Comparison of ENCODE assay signal across 10 mouse cellular contexts in the genomic region with DNA sequence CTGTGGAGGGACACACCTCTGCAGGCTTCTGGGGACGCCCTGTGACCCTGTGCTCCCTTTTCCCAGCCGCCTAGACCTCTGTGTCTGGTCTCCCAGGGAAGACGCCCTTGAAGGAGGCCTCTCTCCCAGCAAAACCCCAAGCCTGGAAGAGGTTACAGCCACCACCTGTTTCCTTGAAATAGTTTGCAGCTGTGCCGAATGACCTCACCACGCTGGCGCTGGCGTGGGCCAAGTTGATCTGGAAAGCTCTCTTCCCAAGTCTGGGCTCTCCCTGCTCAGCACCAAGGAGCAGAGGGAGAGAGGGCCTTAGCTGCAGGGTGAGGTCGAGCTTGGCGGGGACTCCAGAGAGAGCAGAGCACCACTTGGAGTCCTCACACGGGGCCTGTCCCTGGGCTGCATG. TPM values are rescaled to one million over a fixed set of nuclear protein-coding genes. Genes with fewer than 3 reads are reported as not detected.
A peak's percentile ranks its signal among the peaks of the same experiment; 100 is the strongest.
DNase-seq lines count a peak whose midpoint lies in the region; ATAC-seq lines count a peak whose summit lies in the region.
"Had no signal": no experiment of that assay in that cellular context is flagged by ENCODE, and none has a peak within 500 bp of the region (broad histone marks: within the 10 kb centered on the region; RNA-seq: fewer than 3 reads in every experiment).

No protein-coding gene starts in this region.

- no peaks in the 10 kb centered on the region for H3K36me3 ChIP-seq in kidney, embryonic 16.5 days (ENCODE audit: insufficient read depth, low read length)
- H3K36me3 ChIP-seq in embryonic facial prominence, embryonic 14.5 days (ENCODE audit: control insufficient read depth, insufficient read depth, low read length): no peaks in the 10 kb centered on the region
- H3K36me3 ChIP-seq in intestine, embryonic 15.5 days: no peaks in the 10 kb centered on the region
- H3K36me3 ChIP-seq in stomach, embryonic 15.5 days: no peaks in the 10 kb centered on the region

- no peak overlapping the region for H3K9ac ChIP-seq in kidney, embryonic 16.5 days (replicated peaks; ENCODE audit: low read length)
- H3K9ac ChIP-seq in embryonic facial prominence, embryonic 14.5 days (ENCODE audit: low read depth, low read length): no peak overlapping the region
- no peak overlapping the region for H3K9ac ChIP-seq in intestine, embryonic 15.5 days
- H3K9ac ChIP-seq in stomach, embryonic 15.5 days: no peak overlapping the region

- H3K27me3 ChIP-seq in kidney, embryonic 16.5 days (ENCODE audit: insufficient read depth, low read length): 0 out of 2 replicates have a peak, but pooled peaks cover 2% of the 10 kb centered on the region
- H3K27me3 ChIP-seq in embryonic facial prominence, embryonic 14.5 days (replicated peaks; ENCODE audit: control insufficient read depth, insufficient read depth, low read length): no peaks in the 10 kb centered on the region
- no peaks in the 10 kb centered on the region for H3K27me3 ChIP-seq in intestine, embryonic 15.5 days (replicated peaks)
- no peaks in the 10 kb centered on the region for H3K27me3 ChIP-seq in stomach, embryonic 15.5 days (replicated peaks)
- H3K27me3 ChIP-seq: Patski had no signal

- DNase-seq in kidney, adult 11 months: no peak
- DNase-seq in embryonic facial prominence, embryonic 14.5 days (ENCODE audit: low spot score): peak; percentile 88
- no peak for DNase-seq in cerebellum, postnatal 14 days
- DNase-seq: layer of hippocampus, postnatal 36 days had no signal

- H3K4me1 ChIP-seq in kidney, embryonic 16.5 days (ENCODE audit: insufficient read depth, low read length): no peaks in the 10 kb centered on the region
- peaks cover 8% of the 10 kb centered on the region for H3K4me1 ChIP-seq in embryonic facial prominence, embryonic 14.5 days (ENCODE audit: control insufficient read depth, insufficient read depth, low read length)
- peaks cover 7% of the 10 kb centered on the region; the same call in 1 of the 2 replicates for H3K4me1 ChIP-seq in intestine, embryonic 15.5 days (replicated peaks)
- 0 out of 2 replicates have a peak, but pooled peaks cover 6% of the 10 kb centered on the region for H3K4me1 ChIP-seq in stomach, embryonic 15.5 days

- WGBS in kidney, embryonic 16.5 days: 51% methylated on average over 10 of the region's 10 CpGs
- 14% methylated on average over 9 of the region's 10 CpGs for WGBS in embryonic facial prominence, embryonic 14.5 days
- WGBS in intestine, embryonic 15.5 days: 31% methylated on average over 10 of the region's 10 CpGs
- 34% methylated on average over 10 of the region's 10 CpGs for WGBS in stomach, embryonic 15.5 days

- H3K27ac ChIP-seq in kidney, embryonic 16.5 days (ENCODE audit: low read length): no peak overlapping the region
- peak overlapping the region; percentile 45; the same call in 1 of the 2 replicates for H3K27ac ChIP-seq in embryonic facial prominence, embryonic 14.5 days (replicated peaks; ENCODE audit: low read depth, low read length)
- 0 out of 2 replicates have a peak overlapping the region, but pooled peaks have one; percentile 34 for H3K27ac ChIP-seq in intestine, embryonic 15.5 days
- H3K27ac ChIP-seq in stomach, embryonic 15.5 days: peak overlapping the region; percentile 26; the same call in 1 of the 2 replicates

- peak; percentile 71 for ATAC-seq in kidney, embryonic 16.5 days (ENCODE audit: low FRiP score, low TSS enrichment)
- ATAC-seq in embryonic facial prominence, embryonic 14.5 days (ENCODE audit: low read depth): peak; percentile 86
- ATAC-seq in intestine, embryonic 15.5 days: peak; percentile 72
- ATAC-seq in stomach, embryonic 15.5 days (ENCODE audit: insufficient read depth, low FRiP score, low read depth): 0 out of 2 replicates have a peak, but pooled peaks have one; percentile 50
- ATAC-seq in inflammation-experienced regulatory T-cells, adult 6 months: no peak
- no peak for ATAC-seq in granulocyte monocyte progenitor cell, adult 5-6 weeks (replicated peaks; ENCODE audit: poor library complexity, severe bottlenecking)
- ATAC-seq: Patski had no signal

- H3K4me3 ChIP-seq in kidney, embryonic 16.5 days (ENCODE audit: low read length): no peak overlapping the region
- no peak overlapping the region for H3K4me3 ChIP-seq in embryonic facial prominence, embryonic 14.5 days (ENCODE audit: low read depth, low read length)
- no peak overlapping the region for H3K4me3 ChIP-seq in intestine, embryonic 15.5 days (replicated peaks)
- H3K4me3 ChIP-seq in stomach, embryonic 15.5 days (replicated peaks): no peak overlapping the region

- H3K4me2 ChIP-seq in kidney, embryonic 16.5 days (replicated peaks; ENCODE audit: low read depth, low read length): no peak overlapping the region
- H3K4me2 ChIP-seq in embryonic facial prominence, embryonic 14.5 days (ENCODE audit: low read depth, low read length): no peak overlapping the region
- H3K4me2 ChIP-seq in intestine, embryonic 15.5 days (replicated peaks): no peak overlapping the region
- no peak overlapping the region for H3K4me2 ChIP-seq in stomach, embryonic 15.5 days

- H3K9me3 ChIP-seq in kidney, embryonic 16.5 days (ENCODE audit: low read length): no peaks in the 10 kb centered on the region
- no peaks in the 10 kb centered on the region for H3K9me3 ChIP-seq in embryonic facial prominence, embryonic 14.5 days (ENCODE audit: control insufficient read depth, low read length)
- no peaks in the 10 kb centered on the region for H3K9me3 ChIP-seq in intestine, embryonic 15.5 days
- no peaks in the 10 kb centered on the region for H3K9me3 ChIP-seq in stomach, embryonic 15.5 days

RNA-seq across cellular contexts. Expression of gene Ston2, which starts 1.8 kb away (rescaled TPM):
- polyA plus RNA-seq in kidney, embryonic 16.5 days (2015; fragmentation: Nextera tagmentation; extraction: Ambion mirVana): 11.0 TPM in 2 replicates
- polyA plus RNA-seq in embryonic facial prominence, embryonic 14.5 days (2014; fragmentation: Nextera tagmentation; extraction: Ambion mirVana): 10.3 and 10.5 TPM in 2 replicates
- 6.5 and 7.4 TPM in 2 replicates for polyA plus RNA-seq in intestine, embryonic 15.5 days (2015; fragmentation: Nextera tagmentation; extraction: Ambion mirVana)
- 9.8 and 11.1 TPM in 2 replicates for polyA plus RNA-seq in stomach, embryonic 15.5 days (2015; fragmentation: Nextera tagmentation; extraction: Ambion mirVana)
- 1 to 10 TPM in 1 of 3 experiments, under 1 TPM in 2; 0.69 to 2.0 (median 0.82) TPM for polyA plus RNA-seq in inflammation-experienced regulatory T-cells, adult 6 months (2017; shearing (Covaris generic))
- 7.6 and 17.4 TPM in 2 replicates for total RNA-seq in granulocyte monocyte progenitor cell, adult 5-6 weeks (2014; fragmentation: Nextera tagmentation)
- total RNA-seq in granulocyte monocyte progenitor cell, adult 5-6 weeks (2017): 2.9 and 6.9 TPM in 2 replicates

Comparison
In these comparisons a context has a peak if more than half of its experiments do, and no peak if none do; other contexts are left out.
1. ATAC-seq: peak in kidney, embryonic 16.5 days (single experiment), embryonic facial prominence, embryonic 14.5 days (single experiment), intestine, embryonic 15.5 days (single experiment) and stomach, embryonic 15.5 days (single experiment); none in inflammation-experienced regulatory T-cells, adult 6 months (single experiment) and granulocyte monocyte progenitor cell, adult 5-6 weeks (single experiment).